Mouse (Mus musculus) inflammation-experienced regulatory T-cells (primary cell): ENCODE results near the gene Cyp2c38. TPM values are rescaled to one million over a fixed set of nuclear protein-coding genes. Genes with fewer than 3 reads are reported as not detected.

Source experiments
- polyA plus RNA-seq, 2 experiments: library from polyadenylated mRNA; unstranded; fragments of 100-300 nt; shearing (Covaris generic); gene quantifications; one replicate each; pipeline ENCODE4 v1.2.1; 2017

The Cyp2c38 gene
- polyA plus RNA-seq: under 1 TPM; 0.08 to 0.51 TPM

GRCm38 (mm10) chr19:39462941-39463340 is at the start of gene Cyp2c38:
Gene Cyp2c38, minus strand, starts transcription at chr19:39463075.

GRCm38 (mm10) chr19:39510534-39510933 is 47.7 kb upstream of the Cyp2c38 start, which contains the start of gene Cyp2c39:
Gene Cyp2c39, plus strand, starts transcription at chr19:39510862.

Other genes starting within 250 kb of the Cyp2c38 start
- gene Cyp2c29, start 193.7 kb downstream of the Cyp2c38 start, polyA plus RNA-seq: under 1 TPM; 0.16 to 0.69 TPM
- under 1 TPM in 1 of 2 experiments, not detected in 1; 0.14 TPM for gene Cyp2c39, start 47.8 kb upstream of the Cyp2c38 start, polyA plus RNA-seq
- gene Cyp2c67, start 186.0 kb upstream of the Cyp2c38 start, polyA plus RNA-seq: not detected